Mouse (Mus musculus) intestine, embryonic 14.5 days (tissue): Measurements from ENCODE around the gene Gm39115. TPM values are rescaled to one million over a fixed set of nuclear protein-coding genes. Genes with fewer than 3 reads are reported as not detected.
A peak's percentile ranks its signal among the peaks of the same experiment; 100 is the strongest.
"Not testable (repeated sequence)": the region's sequence is repeated elsewhere in the genome, so short reads cannot be mapped to it uniquely, and the experiment has no call there.

Source experiments
- ATAC-seq: fragments of 200-750 bp; cut with Nextera tagmentation; replicated peaks from 2 replicates; pipeline ENCODE4 v1.8.0; 2017; ENCODE audit warnings: low read depth, moderate number of reproducible peaks, moderate TSS enrichment, moderate library complexity; ENCODE audit not compliant: low FRiP score, low TSS enrichment
- DNase-seq: peaks from one replicate; pipeline ENCODE4 v3.0.0-alpha.2; 2018; ENCODE audit warnings: low spot score
- H3K27ac ChIP-seq: fragments of 300-500 bp; sonication (generic); 2 replicates; pipeline ENCODE4 v1.5.1; 2014; ENCODE audit warnings: low read depth, mild to moderate bottlenecking, control low read depth
- H3K27me3 ChIP-seq: fragments of 300-500 bp; sonication (generic); replicated peaks from 2 replicates; pipeline ENCODE4 v1.6.1; 2014; ENCODE audit warnings: low read length, control low read depth; ENCODE audit not compliant: control insufficient read depth, insufficient read depth
- H3K36me3 ChIP-seq: fragments of 300-500 bp; sonication (generic); 2 replicates; pipeline ENCODE4 v1.6.1; 2014; ENCODE audit warnings: low read length, control low read depth; ENCODE audit not compliant: control insufficient read depth, insufficient read depth
- H3K4me1 ChIP-seq: fragments of 300-500 bp; sonication (generic); replicated peaks from 2 replicates; pipeline ENCODE4 v1.6.1; 2014; ENCODE audit warnings: low read length, control low read depth, mixed read lengths; ENCODE audit not compliant: control insufficient read depth, insufficient read depth
- H3K4me2 ChIP-seq: fragments of 300-500 bp; sonication (generic); 2 replicates; pipeline ENCODE4 v1.6.1; 2014; ENCODE audit warnings: low read length
- H3K4me3 ChIP-seq: fragments of 300-500 bp; sonication (generic); 2 replicates; pipeline ENCODE4 v1.5.1; 2014; ENCODE audit warnings: low read depth, low read length, control low read depth, mixed read lengths
- H3K9ac ChIP-seq: fragments of 300-500 bp; sonication (generic); 2 replicates; pipeline ENCODE4 v1.6.1; 2014; ENCODE audit warnings: mild to moderate bottlenecking, low read length
- H3K9me3 ChIP-seq: fragments of 300-500 bp; sonication (generic); 2 replicates; pipeline ENCODE4 v1.6.1; 2016; ENCODE audit warnings: low read length, control low read depth; ENCODE audit not compliant: control insufficient read depth
- WGBS: fragments of 180-500 bp; shearing (Covaris S2); extraction: QIAGEN DNeasy Blood & Tissue Kit; methylation state at CpG from one replicate; pipeline ENCODE4 v1.1.7; 2014; 5-methylcytosine and 5-hydroxymethylcytosine counted together
- polyA plus RNA-seq: library from polyadenylated mRNA; unstranded; fragments of >200 nt; fragmentation: Nextera tagmentation; extraction: Ambion mirVana; gene quantifications from 2 replicates; pipeline ENCODE4 v1.2.1, GENCODE M21; 2014

The Gm39115 gene
- polyA plus RNA-seq, 1 experiment from 2014 or later: not detected

GRCm38 (mm10) chr7:142128843-142129242 lies 7.0 kb downstream of the Gm39115 start:
- H3K4me1 ChIP-seq: no peaks in the 10 kb centered on the region
- H3K9ac ChIP-seq: no peak overlapping the region
- H3K27me3 ChIP-seq: no peaks in the 10 kb centered on the region
- WGBS: 69% methylated on average over 4 of the region's 4 CpGs
- no peak overlapping the region for H3K27ac ChIP-seq
- ATAC-seq (no peak), DNase-seq (no peak)
- H3K9me3 ChIP-seq: no peaks in the 10 kb centered on the region
- H3K36me3 ChIP-seq: no peaks in the 10 kb centered on the region
- no peak overlapping the region for H3K4me2 ChIP-seq
- no peak overlapping the region for H3K4me3 ChIP-seq

- not testable (repeated sequence) for H3K4me2 ChIP-seq, H3K4me1 ChIP-seq
- 88% methylated on average over 1 of the region's 1 CpGs for WGBS
These were observed 15.2 kb downstream of the Gm39115 start, which contains the start of gene Gm45618 for GRCm38 (mm10) chr7:142120629-142121028. Gm45618 (minus strand) TSS chr7:142120729.

GRCm38 (mm10) chr7:142119632-142120031 lies 16.2 kb downstream of the Gm39115 start:
- no peak overlapping the region for H3K4me3 ChIP-seq
- WGBS: 18% methylated on average over 5 of the region's 5 CpGs

More at GRCm38 (mm10) chr7:142120629-142121028, 15.2 kb downstream of the Gm39115 start, which contains the start of gene Gm45618:
- not testable (repeated sequence) for H3K36me3 ChIP-seq, H3K9ac ChIP-seq, H3K27ac ChIP-seq, DNase-seq, H3K9me3 ChIP-seq, ATAC-seq, H3K27me3 ChIP-seq, H3K4me3 ChIP-seq

GRCm38 (mm10) chr7:142104747-142105146 lies 31.1 kb downstream of the Gm39115 start:
- Histone ChIP-seq H3K36me3 (no peaks in the 10 kb centered on the region), H3K4me3 (no peak overlapping the region), H3K27me3 (no peaks in the 10 kb centered on the region), H3K27ac (no peak overlapping the region), H3K9me3 (no peaks in the 10 kb centered on the region), H3K4me2 (no peak overlapping the region), H3K4me1 (no peaks in the 10 kb centered on the region), H3K9ac (no peak overlapping the region)
- no peak for ATAC-seq
- no peak for DNase-seq
- 47% methylated on average over 5 of the region's 5 CpGs for WGBS

More at GRCm38 (mm10) chr7:142119632-142120031, 16.2 kb downstream of the Gm39115 start:
- DNase-seq (no peak), ATAC-seq (no peak)
- H3K9me3 ChIP-seq: no peaks in the 10 kb centered on the region
- no peaks in the 10 kb centered on the region for H3K27me3 ChIP-seq
- H3K9ac ChIP-seq: no peak overlapping the region
- H3K4me1 ChIP-seq: no peaks in the 10 kb centered on the region
- no peak overlapping the region for H3K4me2 ChIP-seq
- H3K27ac ChIP-seq: no peak overlapping the region
- H3K36me3 ChIP-seq: no peaks in the 10 kb centered on the region

- Histone ChIP-seq H3K27ac (no peak overlapping the region), H3K4me1 (no peaks in the 10 kb centered on the region; the same call in 1 of the 2 replicates), H3K9me3 (no peaks in the 10 kb centered on the region), H3K36me3 (no peaks in the 10 kb centered on the region), H3K4me2 (no peak overlapping the region), H3K9ac (no peak overlapping the region), H3K27me3 (peaks cover 44% of the 10 kb centered on the region), H3K4me3 (no peak overlapping the region)
- WGBS: 10% methylated on average over 9 of the region's 9 CpGs
- DNase-seq: peak; percentile 90
- 0 out of 2 replicates have a peak, but pooled peaks have one; percentile 59 for ATAC-seq
These were observed 38.1 kb downstream of the Gm39115 start for GRCm38 (mm10) chr7:142097776-142098175.

GRCm38 (mm10) chr7:142096701-142097100 lies 39.1 kb downstream of the Gm39115 start:
- H3K4me3 ChIP-seq: no peak overlapping the region
- WGBS: 77% methylated on average over 4 of the region's 4 CpGs
- no peaks in the 10 kb centered on the region for H3K9me3 ChIP-seq
- H3K9ac ChIP-seq: no peak overlapping the region
- no peak overlapping the region for H3K4me2 ChIP-seq
- no peak for DNase-seq
- peaks cover 46% of the 10 kb centered on the region for H3K27me3 ChIP-seq
- ATAC-seq: no peak
- no peak overlapping the region for H3K27ac ChIP-seq
- no peaks in the 10 kb centered on the region for H3K36me3 ChIP-seq
- no peaks in the 10 kb centered on the region; the same call in 1 of the 2 replicates for H3K4me1 ChIP-seq

GRCm38 (mm10) chr7:142095183-142095931 lies 40.5 kb downstream of the Gm39115 start, which contains the start of gene Dusp8:
Dusp8 (minus strand) TSS chr7:142095843.
- under 1% methylated on average over 58 of the region's 63 CpGs for WGBS
- H3K9me3 ChIP-seq: no peaks in the 10 kb centered on the region
- H3K27me3 ChIP-seq: peaks cover 46% of the 10 kb centered on the region
- peak within 1 kb of the TSS; percentile 76 for H3K9ac ChIP-seq
- H3K27ac ChIP-seq: no peak within 1 kb of the TSS
- peak within 1 kb of the TSS; percentile 69 for H3K4me3 ChIP-seq
- H3K4me1 ChIP-seq: no peaks in the 10 kb centered on the region; the same call in 1 of the 2 replicates
- DNase-seq: peak; percentile 93
- ATAC-seq: peak; percentile 92
- H3K4me2 ChIP-seq: peak within 1 kb of the TSS; percentile 93
- H3K36me3 ChIP-seq: no peaks in the 10 kb centered on the region

GRCm38 (mm10) chr7:142094301-142095143 lies 41.3 kb downstream of the Gm39115 start:
- peak overlapping the region; percentile 93 for H3K4me2 ChIP-seq
- no peaks in the 10 kb centered on the region for H3K9me3 ChIP-seq
- WGBS: under 1% methylated on average over 86 of the region's 89 CpGs
- no peaks in the 10 kb centered on the region for H3K36me3 ChIP-seq
- no peaks in the 10 kb centered on the region; the same call in 1 of the 2 replicates for H3K4me1 ChIP-seq
- H3K27ac ChIP-seq: no peak overlapping the region
- peak overlapping the region; percentile 76 for H3K9ac ChIP-seq
- peaks cover 46% of the 10 kb centered on the region for H3K27me3 ChIP-seq
- ATAC-seq (peak; percentile 12; the same call in 1 of the 2 replicates), DNase-seq (peak; percentile 81)
- H3K4me3 ChIP-seq: peak overlapping the region; percentile 69
